Mouse (Mus musculus) ES-E14 (cell line): Measurements from ENCODE around the gene Tti1.

ENCODE experiments used
- CHD2 ChIP-seq: IDR thresholded peaks from 2 replicates; pipeline ENCODE4 v1.6.1; 2014; ENCODE audit warnings: mild to moderate bottlenecking, low read depth, low read length, inconsistent platforms
- MAFK ChIP-seq: IDR thresholded peaks from 2 replicates; pipeline ENCODE4 v1.6.1; 2014; ENCODE audit warnings: mild to moderate bottlenecking, low read depth, low read length, inconsistent platforms; ENCODE audit not compliant: insufficient read depth
- ZC3H11A ChIP-seq: IDR thresholded peaks from 2 replicates; pipeline ENCODE4 v1.6.1; 2012; ENCODE audit warnings: low read depth, mild to moderate bottlenecking, inconsistent platforms, low read length, borderline replicate concordance
- ZNF384 ChIP-seq: IDR thresholded peaks from 2 replicates; pipeline ENCODE4 v1.6.1; 2012; ENCODE audit warnings: low read depth, low read length, inconsistent platforms

GRCm38 (mm10) chr2:157989946-157990345 lies 38.3 kb downstream of the Tti1 start:
- TF ChIP-seq CHD2: no peak
- TF ChIP-seq ZC3H11A: peak; percentile 33; the same call in 1 of the 2 replicates
- no peak for TF ChIP-seq MAFK
- TF ChIP-seq ZNF384: no peak
